Mouse (Mus musculus) left cerebral cortex, postnatal 10 days (tissue): ENCODE measurements around the gene Pex11g. TPM values are rescaled to one million over a fixed set of nuclear protein-coding genes. Genes with fewer than 3 reads are reported as not detected.

Source experiments
- DNase-seq, 2 experiments: peaks; one replicate each; pipeline ENCODE4 v3.0.0; 2021 to 2022; ENCODE audit warnings: low spot score in 2 of 2, mixed read lengths in 1 of 2; ENCODE audit errors: extremely low spot score in 1 of 2
- intact Hi-C: fragments of 180-260 bp; cut with DNase I; formaldehyde crosslinking; loops from one replicate; pipeline ENCODE4 v1.15.1; 2025
- total RNA-seq, 2 experiments: library from RNA; stranded (reverse); gene quantifications; 2 replicates each; pipeline ENCODE4 v1.2.3; 2021

The Pex11g gene
- total RNA-seq, 2 experiments from 2014 or later, result 0.73 to 1.1 TPM

DNA sequence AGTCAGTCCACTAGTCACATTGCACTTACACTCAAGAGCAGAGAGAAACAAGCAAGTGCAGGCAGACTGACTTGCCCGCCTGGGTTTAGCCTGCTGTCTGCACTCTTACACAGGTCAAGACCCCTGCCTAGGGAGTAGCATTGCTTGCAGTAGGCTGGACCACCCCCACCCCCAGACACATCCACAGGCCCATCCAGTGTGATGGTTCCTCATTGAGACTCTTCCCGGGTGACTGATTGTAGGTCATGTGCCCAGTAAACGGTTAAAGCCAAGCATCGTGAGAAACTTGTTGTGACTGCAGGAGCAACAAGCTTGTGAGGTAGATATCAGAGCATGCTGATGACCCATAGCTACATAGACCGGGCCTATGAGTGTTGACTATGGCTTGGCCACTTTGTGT lies 46.0 kb downstream of the Pex11g start:
- no peak for DNase-seq
- intact Hi-C loops, result no loop called here

DNA sequence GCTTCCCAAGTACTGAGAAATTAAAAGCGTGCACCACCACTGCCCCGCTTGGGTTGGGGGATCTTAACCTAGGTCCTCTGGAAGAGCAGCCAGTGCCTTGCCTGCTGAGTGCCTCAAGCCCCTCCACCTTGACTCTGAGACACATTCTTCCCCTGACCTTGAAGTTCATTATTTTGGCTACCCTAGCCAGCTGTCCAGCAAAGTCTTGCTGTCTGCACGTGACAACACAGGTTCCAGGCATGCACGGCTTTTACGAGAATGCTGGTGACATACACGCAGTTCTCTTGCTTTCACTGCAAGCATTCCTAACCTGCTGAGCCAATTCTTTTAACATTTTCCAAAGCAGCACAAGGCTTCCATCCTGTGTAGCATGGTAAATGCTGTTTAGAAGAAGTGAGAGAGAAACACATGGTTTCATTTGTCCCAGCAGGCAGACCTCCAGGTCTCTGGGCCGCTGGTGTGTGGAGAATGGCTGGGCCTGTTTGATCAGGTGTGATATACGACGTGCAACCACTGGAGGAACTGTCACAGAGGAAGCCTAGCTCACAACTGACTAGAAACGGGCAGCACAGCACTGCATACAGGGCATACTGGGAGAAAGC lies 47.3 kb downstream of the Pex11g start:
- intact Hi-C loops, result no loop called here
- DNase-seq, result no peak

DNA sequence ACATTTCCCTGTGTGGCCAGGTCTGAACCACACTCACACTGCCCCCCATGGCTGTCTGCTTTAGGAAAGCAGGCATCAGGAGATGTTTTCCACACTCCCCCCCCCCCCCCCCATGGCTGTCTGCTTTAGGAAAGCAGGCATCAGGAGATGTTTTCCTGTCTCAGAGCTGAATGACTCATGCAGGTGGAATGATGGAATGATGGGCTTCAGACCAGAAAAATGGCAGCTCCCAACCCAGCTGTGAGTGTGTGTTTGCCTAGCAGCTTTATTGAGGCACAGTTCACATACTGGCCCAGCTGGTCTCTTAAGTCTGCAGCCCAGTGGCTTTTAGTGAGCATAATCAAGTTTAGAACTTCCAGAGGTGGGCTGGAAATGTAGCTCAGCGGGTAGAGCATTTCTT lies 49.4 kb downstream of the Pex11g start:
- no peak for DNase-seq
- intact Hi-C loops, result no loop called here

DNA sequence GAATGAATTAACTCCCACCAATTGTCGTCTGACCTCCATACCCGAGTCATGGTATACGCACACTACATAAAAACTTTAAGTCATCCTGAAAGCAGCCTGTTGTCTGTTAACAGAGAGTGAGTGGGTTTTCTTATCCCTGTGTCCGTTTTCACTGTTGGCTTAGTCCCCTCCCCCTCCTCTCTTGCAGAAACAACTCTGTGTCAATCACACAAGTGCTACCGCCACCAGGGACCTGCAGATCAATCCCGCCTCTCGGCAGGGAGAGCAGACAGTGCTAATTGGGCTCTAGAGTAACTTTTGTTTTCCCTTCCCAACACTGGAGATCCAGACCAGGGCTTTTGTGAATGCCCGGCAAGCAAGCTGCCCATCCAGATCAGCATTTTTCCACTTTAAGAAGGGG lies 50.0 kb downstream of the Pex11g start:
- DNase-seq, result no peak
- intact Hi-C loops, result no loop called here

DNA sequence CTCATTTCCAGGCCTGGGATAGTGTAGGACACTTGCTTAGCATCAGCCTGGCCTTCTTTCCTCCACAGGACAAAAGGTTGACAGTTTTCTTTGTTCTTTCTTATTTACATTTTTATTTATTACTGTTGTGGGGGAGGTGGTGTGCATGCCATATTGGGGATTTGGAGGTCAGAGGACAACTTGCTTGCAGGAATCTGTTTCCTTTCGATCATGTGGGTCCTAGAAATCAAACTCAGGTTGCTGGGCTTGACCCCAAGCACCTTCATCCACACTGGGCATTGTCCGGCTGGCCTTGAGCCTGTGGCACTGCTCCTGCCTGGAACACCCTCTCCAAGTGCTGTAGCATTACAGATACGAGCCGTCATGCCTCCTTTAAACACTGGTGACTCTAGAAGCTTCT lies 50.6 kb downstream of the Pex11g start:
- DNase-seq, result no peak
- intact Hi-C loops, result no loop called here

GRCm38 (mm10) chr8:3415661-3416060 lies 51.8 kb downstream of the Pex11g start:
- no peak for DNase-seq
- intact Hi-C loops, result no loop called here

DNA sequence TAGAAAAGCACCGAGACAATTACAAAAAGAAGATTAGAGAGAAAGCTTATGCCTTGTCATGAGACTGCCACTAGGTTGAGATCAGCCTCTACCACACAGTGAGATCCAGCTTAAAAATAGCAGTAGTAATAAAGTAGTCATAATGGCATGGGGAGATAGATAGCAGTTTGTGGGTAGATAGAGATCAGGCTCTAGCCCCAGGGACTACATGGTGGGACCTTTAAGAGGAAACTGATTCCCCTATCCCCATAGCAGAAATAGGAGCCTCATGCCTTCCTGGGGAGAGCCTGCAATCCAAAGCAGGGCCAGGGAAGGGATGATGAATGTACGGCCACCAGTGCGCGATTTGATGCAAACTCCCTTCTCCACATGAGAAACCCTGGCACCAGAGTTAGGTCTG lies 52.2 kb downstream of the Pex11g start:
- DNase-seq, result no peak
- intact Hi-C loops, result no loop called here

- no peak for DNase-seq
- intact Hi-C loops, result no loop called here
Measured at GRCm38 (mm10) chr8:3414639-3415190, 52.8 kb downstream of the Pex11g start.

GRCm38 (mm10) chr8:3412816-3413215 lies 54.7 kb downstream of the Pex11g start:
- DNase-seq, result no peak
- intact Hi-C loops, result no loop called here

DNA sequence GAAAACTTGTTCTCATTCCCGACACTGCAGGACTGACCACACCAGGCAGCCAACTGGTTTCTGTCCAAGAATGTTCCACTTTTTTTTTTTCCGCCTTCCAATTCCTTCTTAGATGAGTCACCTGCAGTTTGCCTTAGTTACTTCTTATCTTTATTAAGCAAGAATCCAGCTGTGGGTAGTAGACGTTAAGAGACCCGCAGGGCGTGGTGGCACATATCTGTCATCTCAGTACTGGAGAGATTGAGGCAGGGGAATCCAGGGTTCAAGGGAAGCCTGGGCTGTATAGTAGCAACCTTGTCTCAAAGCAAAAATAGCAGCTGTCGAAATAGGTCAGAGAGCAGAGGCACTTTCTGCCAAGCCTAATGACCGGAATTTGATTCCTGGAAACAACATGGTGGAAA lies 55.6 kb downstream of the Pex11g start:
- intact Hi-C loops, result no loop called here
- no peak for DNase-seq

DNA sequence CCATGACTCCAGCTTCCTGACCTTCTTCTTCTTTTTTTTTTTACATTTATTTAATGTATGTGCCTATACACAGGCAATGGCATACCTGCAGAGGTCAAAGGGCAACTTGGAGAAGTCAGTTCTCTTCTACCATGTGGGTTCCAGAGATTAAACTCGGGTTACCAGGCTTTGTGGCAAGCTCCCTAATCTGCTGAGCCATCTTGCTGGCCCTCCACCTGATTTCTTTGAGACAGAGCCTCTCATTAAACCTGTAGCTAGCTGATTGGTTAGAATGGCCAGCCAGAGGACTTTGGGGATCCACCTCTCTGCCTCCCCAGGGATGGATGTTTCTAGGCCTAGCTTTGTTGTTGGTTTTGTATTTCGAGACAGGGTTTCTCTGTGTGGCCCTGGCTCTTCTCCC lies 56.4 kb downstream of the Pex11g start:
- no peak for DNase-seq
- intact Hi-C loops, result no loop called here

DNA sequence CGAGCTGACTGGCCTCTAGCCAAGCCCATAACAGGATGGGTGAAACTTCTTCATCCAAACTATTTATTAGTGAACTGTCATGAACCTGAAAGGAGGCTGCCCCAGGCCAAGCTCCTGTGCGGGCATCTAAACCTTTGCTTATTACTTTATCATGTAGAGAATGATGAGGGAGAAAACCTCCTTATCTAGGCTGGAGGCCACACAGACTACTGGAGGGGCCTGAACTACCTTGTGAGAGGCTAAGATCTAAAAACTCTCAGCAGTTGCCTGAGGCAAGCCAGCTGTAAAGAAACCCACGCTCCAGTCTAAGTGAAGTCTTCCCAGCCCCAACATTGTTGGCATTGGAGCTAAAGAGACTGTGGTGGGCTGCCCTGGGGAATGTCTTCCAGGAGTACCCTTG lies 60.1 kb downstream of the Pex11g start:
- intact Hi-C loops, result no loop called here

More for the DNA sequence above, 60.1 kb downstream of the Pex11g start:
- DNase-seq, result no peak

Other genes with a start within 250 kb of the Pex11g start
- 10 to 100 TPM; 44.5 to 47.6 TPM for gene Insr, start 188.1 kb downstream of the Pex11g start, total RNA-seq
- gene A430078G23Rik, start 114.3 kb downstream of the Pex11g start, total RNA-seq, result not detected
- 10 to 100 TPM; 33.3 to 35.6 TPM for gene Arhgef18, start 74.7 kb downstream of the Pex11g start, total RNA-seq
- gene Tex45, start 3.2 kb upstream of the Pex11g start, total RNA-seq, result under 1 TPM in 1 of 2 experiments, not detected in 1; 0.30 TPM
- 10 to 100 TPM; 29.4 to 31.2 TPM for gene Zfp358, start 25.5 kb upstream of the Pex11g start, total RNA-seq
- 10 to 100 TPM; 77.7 to 81.4 TPM for gene Mcoln1, start 32.8 kb upstream of the Pex11g start, total RNA-seq
- 10 to 100 TPM; 73.7 to 79.2 TPM for gene Pnpla6, start 47.7 kb upstream of the Pex11g start, total RNA-seq
- gene C330021F23Rik, start 100.3 kb upstream of the Pex11g start, total RNA-seq, result not detected
- gene Camsap3, start 119.6 kb upstream of the Pex11g start, total RNA-seq, result 10 to 100 TPM; 67.3 to 71.8 TPM
- 10 to 100 TPM; 32.4 to 36.3 TPM for gene Xab2, start 153.6 kb upstream of the Pex11g start, total RNA-seq
- 10 to 100 TPM; 78.6 to 80.1 TPM for gene Pet100, start 153.9 kb upstream of the Pex11g start, total RNA-seq
- gene Pcp2, start 157.9 kb upstream of the Pex11g start, total RNA-seq, result not detected
- 10 to 100 TPM; 57.0 to 59.3 TPM for gene Stxbp2, start 163.3 kb upstream of the Pex11g start, total RNA-seq
- 1 to 10 TPM in 1 of 2 experiments, under 1 TPM in 1; 0.81 to 1.0 TPM for gene Retn, start 188.1 kb upstream of the Pex11g start, total RNA-seq
- under 1 TPM; 0.55 to 0.66 TPM for gene Mcemp1, start 198.1 kb upstream of the Pex11g start, total RNA-seq
- 10 to 100 TPM; 18.6 to 25.9 TPM for gene Fcor, start 204.7 kb upstream of the Pex11g start, total RNA-seq
- 10 to 100 TPM; 31.2 to 32.3 TPM for gene Trappc5, start 208.6 kb upstream of the Pex11g start, total RNA-seq
- gene Fcer2a, start 226.5 kb upstream of the Pex11g start, total RNA-seq, result not detected